Mouse (Mus musculus) CD8-positive naive resting alpha-beta T cell, adult 2 months (primary cell): ENCODE measurements around the gene Lrrc8d.
A peak's percentile ranks its signal among the peaks of the same experiment; 100 is the strongest.

Experiments used
- DNase-seq, 2 experiments: peaks; one replicate each; pipeline ENCODE4 v3.0.0; 2022; ENCODE audit warnings: low read depth in 2 of 2, low spot score in 2 of 2

The Lrrc8d gene

DNA sequence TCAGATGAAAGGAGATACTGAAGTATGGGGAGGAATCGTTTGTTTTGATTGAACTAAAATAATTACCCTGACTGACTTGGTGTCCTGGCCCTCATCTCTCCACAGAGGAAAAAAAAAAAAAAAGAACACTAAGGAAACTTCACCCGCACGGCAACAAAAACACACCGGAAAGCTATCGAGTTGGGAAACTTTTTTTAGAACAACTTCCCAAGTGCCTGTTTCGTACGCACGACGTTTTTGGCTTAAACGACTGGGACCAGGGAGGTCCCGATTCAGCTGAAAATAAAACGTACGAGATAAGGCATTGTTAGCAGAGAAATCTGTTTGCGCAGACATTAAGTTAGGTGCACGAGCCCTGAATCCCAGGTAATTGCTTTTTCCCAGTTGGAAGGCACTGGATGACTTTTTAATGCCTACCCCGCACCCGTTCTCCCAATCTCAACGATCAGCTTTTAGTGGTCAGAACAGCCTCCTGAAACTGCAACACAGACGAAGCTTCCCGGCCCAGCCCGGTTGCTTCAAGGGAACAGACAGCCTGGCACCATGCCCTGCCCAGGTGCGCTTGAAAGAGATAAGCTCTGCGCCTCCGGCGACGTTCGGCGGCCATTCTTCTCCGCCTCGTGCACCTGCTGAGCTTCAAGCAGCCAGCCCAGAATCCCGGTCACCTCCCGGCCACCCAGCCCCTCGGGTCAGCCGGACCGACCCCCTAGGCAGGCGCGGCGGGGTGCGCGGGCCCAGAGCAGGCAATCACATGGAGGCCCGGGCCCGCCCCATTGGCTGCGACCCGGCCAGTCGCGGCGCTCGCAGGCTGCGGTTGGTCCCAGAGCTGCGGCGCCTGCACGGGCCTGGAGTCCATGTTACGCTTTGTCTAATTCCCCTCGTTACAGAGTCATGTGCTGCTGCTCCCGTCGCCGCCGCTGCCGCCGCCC is at the start of gene Lrrc8d:
Lrrc8d (plus strand) TSS at position 829 of the 929 bp plus-strand sequence.
- DNase-seq: peak; percentile 66 to 69

DNA sequence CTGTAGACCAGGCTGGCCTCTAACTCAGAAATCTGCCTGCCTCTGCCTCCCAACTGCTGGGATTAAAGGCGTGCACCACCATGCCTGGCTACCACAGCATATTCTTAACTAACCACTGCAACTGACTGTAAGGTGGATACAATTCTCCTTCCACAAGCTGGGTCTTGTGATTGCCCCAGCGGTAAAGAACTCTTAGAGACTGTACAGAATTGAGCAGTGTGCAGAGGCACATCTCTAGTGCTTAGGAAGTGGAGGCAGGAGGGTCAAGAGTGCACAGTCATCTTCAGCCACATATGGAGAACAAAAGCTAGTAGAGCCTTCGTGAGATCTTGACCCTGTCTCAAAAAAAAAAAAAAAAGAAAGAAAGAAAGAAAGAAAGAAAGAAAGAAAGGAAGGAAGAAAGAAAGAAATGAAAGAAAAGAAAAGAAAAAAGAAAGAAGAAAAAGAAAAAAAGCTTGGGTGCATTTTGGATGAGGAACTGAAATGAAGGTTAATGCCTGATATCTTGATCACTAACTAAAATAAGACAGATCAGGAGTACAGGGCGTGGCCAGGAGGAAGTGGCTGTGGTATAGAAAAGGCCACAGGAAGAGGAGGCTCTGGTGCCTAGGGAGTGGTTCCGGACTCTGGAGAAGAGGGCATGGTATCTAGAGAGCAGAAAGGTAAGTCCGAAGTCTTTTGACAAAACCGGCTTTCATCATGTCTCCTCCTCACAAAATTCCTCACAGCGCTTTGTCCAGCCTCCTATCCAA is 48.9 kb upstream of the Lrrc8d start:
- DNase-seq: peak; percentile 28 to 30

DNA sequence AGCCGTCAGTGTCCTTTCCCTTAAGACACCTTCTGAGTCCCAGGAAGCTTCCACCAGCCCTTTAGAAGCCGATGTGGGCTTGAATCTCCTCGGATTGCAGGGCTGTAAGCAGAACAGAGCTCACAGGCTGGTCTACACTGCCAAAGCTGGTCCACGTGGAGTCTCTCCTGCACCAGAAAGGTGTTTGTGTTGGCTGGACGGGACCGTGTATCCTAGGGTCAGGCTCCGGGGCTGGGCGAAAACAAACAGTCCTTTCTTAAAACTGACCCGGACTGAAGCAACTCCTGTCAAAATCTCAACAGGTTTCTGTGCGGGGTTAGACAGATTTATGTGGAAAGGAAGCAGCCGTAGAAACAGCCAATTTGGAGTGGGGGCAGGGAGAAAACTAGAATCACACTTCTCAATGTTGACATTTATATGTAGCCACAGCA is 48.2 kb upstream of the Lrrc8d start:
- peak in 1 of 2 experiments; percentile 51 for DNase-seq

DNA sequence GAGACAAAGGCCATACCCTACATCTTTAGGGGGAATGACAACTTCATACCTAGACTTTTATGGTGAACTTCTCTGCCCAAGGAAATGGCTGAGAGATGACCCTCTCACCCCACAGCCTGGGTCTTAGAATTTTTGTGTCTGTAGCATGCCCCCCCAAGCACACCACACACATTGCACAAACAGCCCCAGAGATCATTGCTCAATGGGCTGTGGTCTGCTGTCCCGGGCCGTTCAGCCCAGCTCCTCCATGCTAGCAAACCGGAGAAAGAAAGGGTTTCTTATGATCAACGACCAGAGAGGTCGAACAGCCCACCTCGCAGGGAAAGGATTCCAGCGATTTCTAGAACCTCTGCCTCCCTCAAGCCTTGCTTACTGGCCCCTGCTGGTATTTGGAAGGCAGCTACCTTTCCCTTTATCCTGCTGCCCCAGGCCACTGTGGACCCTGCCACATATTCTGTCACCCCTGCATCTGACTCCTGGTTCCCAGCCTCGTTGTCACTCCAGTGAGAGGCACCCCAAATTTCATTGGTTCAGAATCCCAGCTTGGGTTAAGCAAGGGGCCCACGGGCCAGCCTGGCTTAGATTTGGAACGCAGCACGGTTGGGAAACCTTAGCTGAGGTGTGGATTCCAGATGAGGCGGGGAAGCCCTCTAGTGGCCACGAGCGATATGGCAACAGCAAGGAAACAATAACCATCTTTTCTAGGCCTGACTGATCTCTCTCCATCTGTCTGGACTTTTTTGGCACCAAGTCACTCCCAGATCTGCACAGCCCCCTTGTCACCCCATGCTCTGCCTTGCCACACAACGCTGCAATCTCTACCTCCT is 45.3 kb upstream of the Lrrc8d start:
- peak; percentile 79 to 85 for DNase-seq

DNA sequence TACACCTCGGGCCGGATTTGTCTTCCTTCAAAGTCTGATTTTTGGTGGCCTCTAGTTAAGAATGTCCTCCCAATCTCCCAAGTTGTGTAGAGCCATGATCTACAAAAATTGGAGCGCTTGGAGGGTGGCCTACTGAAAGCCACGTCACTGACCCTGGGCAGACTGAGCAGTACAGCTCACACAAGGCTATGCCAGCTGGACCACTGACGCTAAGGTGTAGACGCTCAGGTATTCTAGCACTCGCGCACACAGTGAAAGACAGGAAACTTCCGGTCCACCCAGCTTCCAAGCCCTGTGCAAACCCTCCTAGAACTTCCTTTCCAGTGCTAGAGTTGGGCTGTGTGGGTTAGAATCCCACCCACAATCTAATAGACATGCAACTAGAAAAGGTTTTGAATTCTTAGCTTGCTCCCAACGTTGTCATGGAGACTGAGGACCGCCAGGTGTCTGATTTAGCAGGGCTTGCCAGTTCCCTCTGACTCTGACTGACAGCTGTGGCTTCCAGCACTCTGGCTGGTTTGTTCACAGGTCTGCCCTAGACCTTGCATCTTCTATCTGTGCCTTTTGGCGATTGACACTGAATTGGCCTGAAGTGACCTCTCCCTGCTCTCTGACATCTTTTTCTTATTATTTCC is 44.6 kb upstream of the Lrrc8d start:
- DNase-seq: no peak

DNA sequence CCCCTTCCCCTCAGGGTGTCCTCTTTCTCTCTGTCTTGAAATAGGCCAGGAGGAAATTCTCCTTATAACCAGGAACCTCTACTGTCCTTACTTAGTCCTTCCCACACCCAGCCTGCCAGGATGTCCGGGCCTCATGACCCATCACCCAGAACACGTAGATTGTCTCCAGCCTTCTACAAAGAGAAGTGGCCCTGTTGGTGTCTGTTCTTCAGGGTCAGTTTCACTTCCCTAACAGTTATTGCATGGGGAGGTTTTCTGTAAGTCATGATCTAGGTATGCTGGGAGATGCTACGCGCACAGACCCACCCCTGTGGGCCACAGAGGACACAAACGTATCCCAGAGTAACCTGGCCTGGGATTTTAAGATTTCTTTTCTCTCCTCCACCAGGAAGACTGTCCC is 37.9 kb upstream of the Lrrc8d start:
- DNase-seq: no peak

DNA sequence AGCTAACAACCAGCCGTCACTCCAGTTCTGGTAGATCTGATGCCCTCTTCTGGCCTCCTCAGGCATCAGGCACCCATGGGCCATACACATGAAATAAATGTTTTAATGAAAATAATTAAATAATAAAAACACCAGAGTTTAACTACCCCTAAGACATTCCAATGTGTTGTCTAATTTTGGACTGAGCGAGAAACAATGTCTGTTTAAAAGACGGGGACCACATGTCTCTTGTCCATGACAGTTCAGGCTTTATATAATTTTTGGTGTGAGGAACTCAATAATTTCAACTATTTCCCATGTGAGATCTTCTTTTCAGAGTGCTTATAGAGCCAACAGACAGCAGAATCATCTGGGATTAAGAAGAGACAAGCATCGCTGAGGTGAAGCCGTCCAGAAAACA is 32.8 kb upstream of the Lrrc8d start:
- no peak for DNase-seq

DNA sequence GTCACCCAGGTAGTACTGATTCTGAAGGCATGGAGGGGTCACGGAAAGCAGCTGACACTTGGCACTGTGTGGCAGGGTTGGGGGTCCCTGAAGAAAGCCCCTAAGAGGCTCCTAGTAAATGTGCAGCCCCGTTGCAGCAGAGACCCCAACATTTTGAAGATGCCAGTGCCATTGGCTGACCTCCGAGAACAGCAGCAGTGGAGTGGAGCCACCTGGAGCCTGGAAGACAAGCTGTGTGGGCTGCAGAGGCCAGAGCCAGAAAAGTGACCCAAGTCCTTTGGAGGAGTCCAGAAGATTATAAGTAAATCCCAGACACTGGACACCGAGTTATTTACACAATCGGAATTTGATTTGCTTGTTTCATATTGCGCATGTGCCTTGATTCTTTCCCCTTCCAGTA is 32.4 kb upstream of the Lrrc8d start:
- no peak for DNase-seq

DNA sequence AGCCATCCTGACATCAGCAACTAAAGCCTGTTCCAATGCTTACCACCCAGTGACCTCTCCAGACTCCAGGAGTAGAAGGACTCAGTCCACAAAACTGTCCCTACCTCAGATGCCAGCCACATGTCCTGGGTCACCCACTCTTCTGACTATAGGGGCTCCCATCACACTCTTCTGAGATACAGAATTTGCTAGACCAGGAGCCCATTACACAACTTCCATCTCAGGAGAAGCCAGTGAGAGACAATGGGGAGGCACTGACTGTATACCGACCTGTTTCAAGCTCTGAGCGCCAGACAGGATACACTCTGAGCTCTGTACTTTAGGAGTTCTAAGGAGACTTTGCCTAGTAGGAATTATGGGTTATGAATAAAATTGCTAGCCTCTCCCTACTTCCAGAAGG is 30.7 kb upstream of the Lrrc8d start:
- no peak for DNase-seq

DNA sequence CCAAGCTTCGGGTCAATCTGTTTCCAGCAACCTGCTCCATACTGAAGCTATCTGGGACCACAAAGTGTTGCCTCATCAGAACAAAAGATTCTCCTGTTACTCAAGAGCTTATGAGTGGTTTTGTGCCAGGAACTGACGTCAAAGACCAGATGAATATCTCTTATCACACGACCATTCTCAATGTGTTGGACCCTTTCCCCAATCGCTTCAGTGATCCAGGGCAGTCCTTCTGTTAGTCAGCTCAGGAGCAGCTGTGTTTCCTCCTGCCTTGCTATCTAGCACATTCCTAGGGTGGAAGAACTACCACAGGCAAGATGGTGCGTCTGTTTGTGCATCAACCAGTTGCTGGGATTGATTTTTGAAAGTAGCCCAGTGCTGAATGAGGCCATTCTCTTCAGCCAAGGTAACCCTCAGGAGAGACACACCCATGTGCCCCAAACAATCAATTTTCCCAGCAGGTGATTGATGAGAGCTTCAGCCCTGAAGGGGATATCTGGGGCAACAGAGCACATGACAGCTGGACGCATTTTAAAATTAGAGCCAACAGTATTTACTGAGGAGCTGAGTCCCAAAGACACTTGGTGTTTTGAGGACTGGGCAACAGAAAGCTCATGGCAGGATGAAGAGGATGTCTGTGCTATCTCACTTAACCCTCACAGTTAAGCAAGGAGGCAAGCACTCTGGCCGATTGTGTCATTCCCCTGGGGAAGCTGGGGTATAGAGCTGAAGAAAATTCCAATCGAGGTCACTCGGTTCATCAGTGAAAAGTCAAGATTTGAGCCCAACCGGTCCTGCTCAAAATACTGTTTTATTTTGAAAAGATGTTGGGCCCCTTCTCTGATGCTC is 30.0 kb upstream of the Lrrc8d start:
- no peak for DNase-seq

DNA sequence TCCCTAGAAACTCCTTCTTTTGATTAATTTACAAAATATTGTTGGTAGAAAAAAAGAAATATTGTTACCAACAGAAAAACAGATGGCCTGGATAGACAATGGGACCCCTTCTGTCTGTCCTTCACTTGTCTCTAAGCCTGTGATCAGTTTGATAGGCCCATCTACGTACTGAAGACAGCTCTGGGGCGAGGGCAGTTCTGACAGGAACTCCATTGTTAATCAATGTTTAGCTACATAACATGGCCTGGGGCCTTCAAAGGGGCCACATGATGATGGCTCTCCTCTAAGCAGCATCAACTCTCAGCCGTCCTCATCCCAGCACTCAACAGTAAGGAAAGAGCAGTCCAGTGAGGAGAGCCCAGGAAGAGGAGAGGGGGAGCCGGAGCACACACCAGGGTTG is 27.4 kb upstream of the Lrrc8d start:
- DNase-seq: no peak

DNA sequence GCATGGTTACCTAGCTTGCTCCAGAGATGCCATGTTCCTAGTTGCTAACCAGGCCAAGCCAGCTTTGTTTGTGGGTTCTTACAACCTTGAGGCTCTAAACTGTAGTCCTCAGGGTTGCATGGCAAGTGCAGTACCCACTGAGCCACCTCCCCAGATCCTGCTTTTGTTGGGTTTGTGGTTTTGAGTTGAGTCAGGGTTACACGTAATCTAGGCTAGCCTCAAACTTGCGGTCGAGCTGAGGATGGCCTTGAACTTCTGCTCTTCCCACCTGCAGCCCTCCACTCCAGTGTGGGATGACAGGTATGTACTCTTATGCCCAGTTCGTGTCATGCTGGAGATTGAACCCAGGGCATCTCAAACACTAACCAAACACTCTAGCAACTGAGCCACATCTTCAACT is 24.3 kb upstream of the Lrrc8d start:
- no peak for DNase-seq

DNA sequence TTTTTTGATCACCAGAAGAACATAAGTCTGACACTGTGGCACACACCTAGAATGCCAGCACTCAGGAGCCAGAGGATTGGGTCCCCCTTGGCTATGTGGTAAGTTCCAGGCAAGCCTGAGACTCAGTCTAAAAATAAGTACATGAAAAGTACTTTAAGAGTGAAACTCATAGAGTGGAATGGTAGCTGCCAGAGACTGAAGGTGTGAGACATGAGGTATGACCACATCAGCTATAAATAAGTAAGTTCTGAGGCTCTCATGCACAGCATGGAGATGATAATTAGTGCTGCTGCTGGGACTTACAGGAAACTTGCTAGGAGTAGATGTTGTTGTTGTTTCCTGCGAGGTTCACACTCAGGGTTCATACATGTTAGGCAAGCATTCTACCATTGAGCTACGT is 22.7 kb upstream of the Lrrc8d start:
- no peak for DNase-seq

DNA sequence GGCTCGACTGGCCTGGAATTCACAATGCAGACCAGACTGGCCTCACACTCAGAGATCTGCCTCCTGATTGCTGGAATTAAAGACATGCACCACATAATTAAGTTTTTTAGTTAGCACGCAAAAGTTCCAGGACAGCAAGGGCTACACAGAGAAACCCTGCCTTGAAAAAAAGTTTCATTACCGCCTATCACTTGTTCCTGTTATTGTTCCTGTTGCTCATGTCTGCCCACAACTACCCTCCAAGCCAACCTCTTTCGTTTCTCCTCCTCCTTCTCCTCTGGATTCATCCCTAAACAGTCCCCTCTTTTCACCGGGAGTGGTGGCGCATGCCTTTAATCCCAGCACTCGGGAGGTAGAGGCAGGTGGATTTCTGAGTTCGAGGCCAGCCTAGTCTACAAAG is 21.5 kb upstream of the Lrrc8d start:
- no peak for DNase-seq

DNA sequence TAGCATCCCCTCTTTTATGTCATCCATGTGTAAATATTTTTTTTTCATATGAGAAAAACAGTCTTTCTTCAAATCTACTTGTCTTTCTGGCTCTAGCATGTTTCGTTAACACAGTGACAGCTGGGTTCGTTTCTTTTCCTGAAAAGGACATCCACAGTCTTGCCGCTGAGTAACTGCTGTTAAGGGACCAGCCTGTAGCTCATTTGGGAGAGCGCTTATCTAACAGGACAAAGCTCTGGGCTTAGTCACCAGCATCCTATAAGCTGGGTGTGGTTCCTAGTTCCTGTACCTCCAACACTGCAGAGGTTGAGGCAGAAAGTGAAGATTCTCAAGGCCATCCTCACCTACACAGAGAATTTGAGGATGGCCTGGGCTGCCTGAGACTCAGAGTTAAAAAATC is 20.5 kb upstream of the Lrrc8d start:
- DNase-seq: no peak

DNA sequence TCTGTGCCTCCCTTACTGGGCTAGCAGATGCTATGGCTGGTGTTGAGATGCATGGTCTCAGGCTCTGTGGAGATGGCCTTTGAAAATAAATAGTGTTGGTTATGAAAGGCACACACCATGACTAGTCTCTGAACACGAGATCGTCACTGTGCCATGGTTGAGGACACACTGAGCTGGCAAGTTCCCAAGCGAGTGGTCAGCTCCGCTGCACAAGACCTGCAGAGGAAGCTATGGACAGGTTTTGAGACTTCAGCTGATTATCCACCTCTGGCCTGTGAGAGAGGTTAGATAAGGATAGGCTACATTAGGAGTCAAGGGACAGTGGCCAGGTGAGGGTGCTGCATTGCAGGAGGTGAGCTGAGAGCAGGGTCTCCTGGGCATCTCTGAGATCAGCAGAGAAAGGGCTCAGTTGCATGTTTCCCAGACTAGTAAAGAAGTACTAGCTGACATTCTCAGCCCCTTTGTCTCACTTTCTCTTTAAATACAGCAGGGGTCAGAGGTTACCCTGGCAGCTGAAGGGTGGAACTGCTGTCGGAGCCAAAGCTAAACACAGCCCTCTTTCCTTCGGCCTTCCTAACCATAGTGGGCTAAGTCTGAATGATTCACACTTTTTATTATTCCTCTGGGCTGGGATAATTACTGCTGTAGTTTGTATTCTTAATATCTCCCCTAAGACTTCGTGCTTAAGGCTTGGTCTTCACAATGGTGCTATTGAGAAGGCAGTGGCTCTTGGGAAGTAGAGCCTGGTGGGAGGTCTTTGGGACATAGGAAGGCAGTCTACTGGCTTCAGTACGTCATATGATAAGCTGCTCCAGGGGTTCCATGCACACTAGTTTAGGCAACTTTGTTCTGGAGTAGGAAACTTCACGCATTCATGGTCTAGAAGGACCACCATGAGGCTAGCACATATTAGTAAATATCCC is 19.6 kb upstream of the Lrrc8d start:
- DNase-seq: no peak

DNA sequence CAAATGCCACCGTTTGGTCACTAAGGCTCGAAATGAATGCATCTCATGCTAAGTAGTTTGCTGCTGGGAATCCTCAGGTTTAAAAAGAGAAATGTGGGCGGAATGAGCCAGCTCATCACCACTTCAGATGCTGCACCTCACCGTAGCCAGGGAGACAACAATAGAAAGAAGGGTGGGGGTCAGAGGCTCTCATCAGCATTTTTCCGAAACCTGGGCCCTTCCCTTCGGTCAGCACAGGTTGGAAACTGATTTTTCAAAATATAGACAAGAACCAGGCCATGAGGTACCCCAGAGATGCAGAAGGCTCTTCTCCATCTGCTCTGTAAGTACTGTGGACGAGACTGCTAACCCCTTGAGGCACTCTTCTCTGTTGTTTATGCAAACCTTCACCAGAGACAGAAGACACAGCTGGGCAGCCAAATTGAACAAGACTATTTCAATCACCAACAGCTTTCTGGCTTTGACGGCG is 17.6 kb upstream of the Lrrc8d start:
- no peak for DNase-seq

DNA sequence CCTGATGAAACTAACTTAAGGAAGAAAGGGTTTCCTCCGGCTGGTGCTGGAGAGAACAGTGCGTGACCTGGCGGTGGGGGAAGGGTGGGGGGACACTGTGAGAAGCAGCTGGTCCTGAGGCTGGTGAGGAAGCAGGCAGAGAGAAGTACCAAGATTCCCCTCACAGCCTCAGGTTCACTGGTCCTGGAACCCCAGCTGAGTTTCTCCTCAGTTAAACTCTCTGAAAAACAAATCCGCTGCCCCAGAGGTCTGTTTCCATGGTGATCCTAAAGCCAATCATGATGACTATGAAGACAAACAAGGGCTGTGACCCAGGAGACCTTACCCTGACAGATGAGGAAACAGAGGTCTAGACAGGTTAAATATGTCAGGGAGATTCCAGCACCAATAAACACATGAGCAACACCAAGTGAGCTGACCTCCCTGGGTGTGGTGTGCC is 15.8 kb upstream of the Lrrc8d start:
- DNase-seq: no peak
